Mouse (Mus musculus): ENCODE data around the gene Aldh1b1.

- no peak for TF ChIP-seq GATA1 (IDR thresholded peaks at IDR 0.05; ENCODE audit: low read length)
- TF ChIP-seq TAL1 (IDR thresholded peaks at IDR 0.05; ENCODE audit: low read length), result no peak
Observed at GRCm38 (mm10) chr4:45759411-45759810, 39.4 kb upstream of the Aldh1b1 start.

Measured in erythroblast, embryonic 14.5 days (primary cell).